Mouse (Mus musculus) forebrain, embryonic 12.5 days (tissue): ENCODE data around the gene Dusp12. TPM values are rescaled to one million over a fixed set of nuclear protein-coding genes. Genes with fewer than 3 reads are reported as not detected.

Experiments used
- ATAC-seq: fragments of 200-750 bp; cut with Nextera tagmentation; 2 replicates; pipeline ENCODE4 v1.8.0; 2017; ENCODE audit warnings: moderate TSS enrichment; ENCODE audit not compliant: low FRiP score
- H3K27ac ChIP-seq: fragments of 300-500 bp; sonication (generic); 2 replicates; pipeline ENCODE4 v1.5.1; 2016; ENCODE audit warnings: mild to moderate bottlenecking
- H3K27me3 ChIP-seq: fragments of 300-500 bp; sonication (generic); 2 replicates; pipeline ENCODE4 v1.6.1; 2016; ENCODE audit warnings: mild to moderate bottlenecking
- H3K36me3 ChIP-seq: fragments of 300-500 bp; sonication (generic); replicated peaks from 2 replicates; pipeline ENCODE4 v1.6.1; 2016; ENCODE audit warnings: mild to moderate bottlenecking
- H3K4me1 ChIP-seq: fragments of 300-500 bp; sonication (generic); 2 replicates; pipeline ENCODE4 v1.6.1; 2016
- H3K4me2 ChIP-seq: fragments of 300-500 bp; sonication (generic); 2 replicates; pipeline ENCODE4 v1.6.1; 2016; ENCODE audit warnings: mild to moderate bottlenecking, moderate library complexity
- H3K4me3 ChIP-seq: fragments of 300-500 bp; sonication (generic); replicated peaks from 2 replicates; pipeline ENCODE4 v1.5.1; 2016; ENCODE audit warnings: mild to moderate bottlenecking
- H3K9ac ChIP-seq: fragments of 300-500 bp; sonication (generic); 2 replicates; pipeline ENCODE4 v1.6.1; 2016; ENCODE audit warnings: mild to moderate bottlenecking
- H3K9me3 ChIP-seq: fragments of 300-500 bp; sonication (generic); 2 replicates; pipeline ENCODE4 v1.6.1; 2016
- WGBS: fragments of 180-500 bp; shearing (Covaris S2); methylation state at CpG from one replicate; pipeline ENCODE4 v1.1.7; 2016; 5-methylcytosine and 5-hydroxymethylcytosine counted together
- polyA plus RNA-seq: library from polyadenylated mRNA; unstranded; fragments of >200 nt; fragmentation: Nextera tagmentation; extraction: Ambion mirVana; gene quantifications from 2 replicates; pipeline ENCODE4 v1.2.1, GENCODE M21; 2016

Gene Dusp12
- polyA plus RNA-seq, 1 experiment from 2014 or later, result 33.3 TPM

DNA sequence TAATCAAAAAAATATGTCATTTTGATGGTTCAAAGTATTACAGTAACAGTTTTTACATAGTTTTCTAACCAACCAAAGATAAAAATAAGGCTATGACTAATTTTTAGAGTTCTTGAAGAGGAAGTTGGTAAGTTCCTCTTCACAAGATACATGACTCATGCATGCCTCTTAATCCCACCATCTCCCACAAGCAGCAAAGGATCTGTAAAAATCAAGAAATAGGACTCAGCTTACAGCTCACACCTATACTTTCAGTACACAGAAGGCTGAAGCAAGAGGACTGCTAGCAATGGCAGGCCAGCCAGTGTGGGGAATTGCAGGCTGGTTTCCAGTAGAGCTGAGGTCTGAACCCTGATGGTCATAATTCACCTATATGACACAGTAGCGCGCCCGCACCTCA lies 31.7 kb downstream of the Dusp12 start:
- no peak overlapping the region for H3K4me2 ChIP-seq
- H3K36me3 ChIP-seq, result 0 out of 2 replicates have a peak, but pooled peaks cover 5% of the 10 kb centered on the region
- no peak overlapping the region for H3K27ac ChIP-seq
- WGBS, result 95% methylated on average over 3 of the region's 3 CpGs
- H3K4me1 ChIP-seq, result no peaks in the 10 kb centered on the region
- no peak overlapping the region for H3K9ac ChIP-seq
- ATAC-seq, result no peak
- no peaks in the 10 kb centered on the region for H3K9me3 ChIP-seq
- H3K4me3 ChIP-seq, result no peak overlapping the region
- no peaks in the 10 kb centered on the region for H3K27me3 ChIP-seq

DNA sequence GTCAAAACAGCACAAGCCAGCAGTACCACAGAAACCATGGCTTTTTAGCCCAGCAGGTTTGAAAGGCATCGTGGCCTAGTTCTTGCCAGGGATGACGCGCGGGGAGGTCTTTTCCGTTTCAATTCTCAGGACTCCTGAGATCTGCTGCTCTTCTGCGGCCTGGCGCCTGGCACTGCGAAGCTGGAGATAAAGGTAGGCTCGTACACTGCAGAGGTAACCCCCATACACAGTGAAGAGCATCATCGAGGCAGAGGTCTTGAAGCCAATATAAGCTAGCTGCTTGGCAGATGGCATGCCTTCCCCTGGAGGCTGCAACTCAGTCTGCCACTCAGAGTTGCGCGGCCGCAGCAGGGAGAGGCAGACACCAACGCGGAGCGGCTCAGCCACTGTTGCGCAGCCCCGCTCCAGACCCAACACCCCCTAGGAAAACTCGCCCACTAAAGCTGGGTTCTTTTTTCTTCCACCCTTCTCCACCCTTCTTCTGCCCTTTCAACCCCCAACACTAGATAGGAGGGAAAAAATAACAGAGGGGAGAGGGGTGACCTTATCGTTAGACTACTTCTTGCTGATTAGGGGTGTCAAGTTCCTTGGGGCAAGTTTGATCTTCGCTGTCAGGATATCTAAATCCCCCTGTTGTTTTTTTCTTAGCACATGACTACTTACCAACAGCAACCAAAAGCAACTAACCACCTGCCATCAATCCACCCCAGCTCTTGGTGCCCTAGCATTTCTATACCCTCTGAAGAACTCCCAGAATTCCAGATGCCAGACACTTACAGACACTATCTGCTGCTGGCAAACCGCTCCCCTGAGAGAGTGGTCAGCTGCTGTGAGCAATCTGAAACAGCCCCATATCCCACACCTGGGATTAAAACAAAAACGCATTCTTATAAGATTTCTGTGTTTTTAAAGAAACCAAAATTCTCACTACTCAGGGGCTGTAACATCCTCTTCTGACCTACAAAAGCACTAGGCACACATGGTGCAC lies 34.4 kb downstream of the Dusp12 start:
- Histone ChIP-seq H3K9me3 (no peaks in the 10 kb centered on the region), H3K27ac (no peak overlapping the region), H3K9ac (no peak overlapping the region), H3K36me3 (0 out of 2 replicates have a peak, but pooled peaks cover 5% of the 10 kb centered on the region), H3K4me1 (no peaks in the 10 kb centered on the region), H3K4me2 (no peak overlapping the region), H3K4me3 (no peak overlapping the region), H3K27me3 (no peaks in the 10 kb centered on the region)
- 91% methylated on average over 23 of the region's 23 CpGs for WGBS
- ATAC-seq, result no peak

DNA sequence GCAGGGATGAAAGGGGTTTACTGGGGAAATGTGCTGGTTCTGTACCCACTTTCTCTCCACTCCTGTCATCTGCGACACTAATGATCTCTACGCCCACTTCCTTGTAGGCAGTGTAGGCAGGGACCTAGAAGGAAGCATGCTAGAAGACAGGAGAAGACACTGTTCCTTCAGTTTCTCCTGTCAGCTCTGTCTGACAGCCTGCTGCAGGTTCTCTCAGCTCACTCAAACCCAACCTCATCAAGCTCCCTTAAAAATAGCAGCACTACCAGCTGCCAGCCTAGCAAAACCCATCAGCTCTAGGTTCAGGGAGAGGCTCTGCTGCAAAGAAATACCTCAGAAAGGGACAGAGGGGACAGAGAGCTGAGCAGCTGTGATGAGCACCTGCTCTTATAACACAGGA lies 35.3 kb downstream of the Dusp12 start:
- no peaks in the 10 kb centered on the region for H3K4me1 ChIP-seq
- no peaks in the 10 kb centered on the region for H3K9me3 ChIP-seq
- 0 out of 2 replicates have a peak, but pooled peaks cover 5% of the 10 kb centered on the region for H3K36me3 ChIP-seq
- H3K9ac ChIP-seq, result no peak overlapping the region
- H3K4me2 ChIP-seq, result no peak overlapping the region
- ATAC-seq, result no peak
- 100% methylated on average over 2 of the region's 2 CpGs for WGBS
- H3K27ac ChIP-seq, result no peak overlapping the region
- no peak overlapping the region for H3K4me3 ChIP-seq
- no peaks in the 10 kb centered on the region for H3K27me3 ChIP-seq

DNA sequence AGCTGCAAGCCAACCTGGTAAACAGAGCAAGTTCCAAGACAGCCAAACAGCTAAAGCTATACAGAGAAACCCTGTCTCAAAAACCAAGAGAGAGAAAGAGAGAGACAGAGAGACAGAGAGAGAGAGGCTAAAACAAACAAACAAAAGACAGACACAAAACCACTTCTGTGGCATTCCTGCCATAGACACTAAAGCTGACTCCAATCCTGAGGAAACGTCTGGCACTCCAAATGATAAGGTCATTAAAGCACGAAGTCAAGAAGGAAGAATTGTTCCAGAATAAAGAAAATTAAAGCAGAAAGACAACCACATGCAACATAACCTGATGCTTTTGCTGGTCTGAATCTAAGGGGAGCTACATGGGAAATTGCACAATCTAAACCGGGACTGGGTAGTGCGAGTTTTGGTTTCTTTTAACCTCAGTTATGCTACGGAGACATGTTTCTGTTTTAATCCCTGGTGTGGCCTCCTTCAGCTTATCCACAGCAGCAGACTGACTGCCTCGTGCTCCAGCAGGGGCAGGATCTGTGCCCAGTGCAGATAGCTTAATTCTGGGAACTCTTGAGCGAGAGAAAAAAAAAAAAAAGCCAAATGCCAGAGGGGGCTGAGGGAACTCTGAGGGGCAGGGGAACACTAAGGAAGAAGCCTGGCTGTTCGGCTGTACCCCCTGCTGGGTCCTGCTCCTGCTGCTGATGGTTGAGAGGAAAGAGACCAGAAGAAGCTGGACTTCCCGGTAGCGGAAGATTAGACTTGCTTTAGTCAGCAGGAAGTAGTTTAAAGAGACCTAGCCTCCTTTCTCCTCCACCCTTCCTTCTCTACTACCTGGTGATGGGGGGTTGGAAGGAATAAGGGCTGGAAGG lies 39.7 kb downstream of the Dusp12 start:
- 53% methylated on average over 10 of the region's 10 CpGs for WGBS
- H3K27me3 ChIP-seq, result no peaks in the 10 kb centered on the region
- no peaks in the 10 kb centered on the region for H3K9me3 ChIP-seq
- H3K9ac ChIP-seq, result no peak overlapping the region
- H3K27ac ChIP-seq, result no peak overlapping the region
- H3K4me1 ChIP-seq, result no peaks in the 10 kb centered on the region
- H3K4me3 ChIP-seq, result no peak overlapping the region
- ATAC-seq, result no peak
- H3K36me3 ChIP-seq, result 0 out of 2 replicates have a peak, but pooled peaks cover 2% of the 10 kb centered on the region
- H3K4me2 ChIP-seq, result no peak overlapping the region

DNA sequence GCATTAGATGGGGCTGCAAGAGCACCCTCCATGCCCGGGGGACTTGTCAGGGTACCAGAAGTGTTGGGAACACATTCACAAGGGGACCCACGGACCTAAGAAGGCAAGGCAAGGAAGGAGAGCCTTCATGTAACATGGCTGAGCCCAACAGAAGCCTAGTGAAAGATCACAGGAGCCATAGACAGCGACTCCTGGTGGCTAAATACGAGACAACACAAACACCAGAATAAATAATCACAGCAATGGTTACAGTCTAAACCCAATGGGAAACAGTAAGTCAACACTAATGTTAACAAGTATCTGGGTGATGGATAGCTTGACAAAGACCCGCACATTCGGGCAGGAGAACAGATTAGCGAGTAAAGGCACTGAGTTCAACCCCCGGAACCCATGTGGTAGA lies 41.0 kb downstream of the Dusp12 start:
- no peak overlapping the region for H3K4me3 ChIP-seq
- WGBS, result 50% methylated on average over 8 of the region's 8 CpGs
- H3K9ac ChIP-seq, result no peak overlapping the region
- H3K9me3 ChIP-seq, result no peaks in the 10 kb centered on the region
- H3K4me1 ChIP-seq, result no peaks in the 10 kb centered on the region
- ATAC-seq, result no peak
- H3K27ac ChIP-seq, result no peak overlapping the region
- H3K4me2 ChIP-seq, result no peak overlapping the region
- peaks cover 4% of the 10 kb centered on the region; the same call in 1 of the 2 replicates for H3K36me3 ChIP-seq
- H3K27me3 ChIP-seq, result no peaks in the 10 kb centered on the region

DNA sequence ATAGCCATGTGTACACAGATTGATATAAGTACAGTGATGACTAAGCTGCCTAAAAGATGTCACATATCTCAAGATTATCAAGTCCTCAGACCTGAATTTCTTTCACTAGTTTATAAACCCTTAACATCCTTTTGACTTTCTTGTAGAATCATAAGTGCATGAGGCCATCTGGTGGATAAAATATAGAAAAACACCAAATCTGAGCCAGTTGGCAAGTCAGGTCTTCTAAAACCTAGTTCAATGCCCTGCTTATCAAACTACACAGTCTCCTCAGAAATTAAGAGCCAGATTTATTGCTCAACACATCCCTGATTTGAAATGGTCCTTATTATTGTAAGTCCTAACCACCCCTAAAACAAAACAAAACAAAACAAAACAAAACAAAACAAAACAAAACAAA lies 45.7 kb downstream of the Dusp12 start:
- Histone ChIP-seq H3K27ac (no peak overlapping the region), H3K4me1 (no peaks in the 10 kb centered on the region), H3K36me3 (peaks cover 6% of the 10 kb centered on the region; the same call in 1 of the 2 replicates), H3K27me3 (no peaks in the 10 kb centered on the region), H3K4me2 (no peak overlapping the region), H3K9me3 (no peaks in the 10 kb centered on the region), H3K9ac (no peak overlapping the region), H3K4me3 (no peak overlapping the region)
- no peak for ATAC-seq

DNA sequence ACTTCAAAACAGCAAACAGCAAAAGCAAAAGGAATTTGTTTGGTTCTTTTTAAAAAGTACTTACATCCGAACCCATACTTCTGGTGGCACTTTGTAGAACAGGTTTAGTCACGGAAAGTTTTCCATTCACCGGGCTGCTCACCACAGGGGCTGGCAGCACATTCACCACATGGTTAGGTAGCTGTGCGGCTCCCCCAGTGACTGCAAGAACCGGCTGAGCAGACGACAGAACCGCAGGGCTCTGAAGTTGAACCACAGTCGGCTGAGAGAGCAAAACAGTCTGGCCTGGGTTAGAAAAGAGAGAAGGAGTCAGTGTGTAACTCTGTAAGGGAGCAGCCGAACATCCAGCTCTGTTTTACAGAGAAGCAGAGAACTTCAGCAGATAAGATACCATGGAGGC lies 50.6 kb downstream of the Dusp12 start:
- Histone ChIP-seq H3K9me3 (no peaks in the 10 kb centered on the region), H3K9ac (no peak overlapping the region), H3K4me3 (no peak overlapping the region), H3K36me3 (0 out of 2 replicates have a peak, but pooled peaks cover 2% of the 10 kb centered on the region), H3K27me3 (no peaks in the 10 kb centered on the region), H3K27ac (no peak overlapping the region), H3K4me1 (no peaks in the 10 kb centered on the region), H3K4me2 (no peak overlapping the region)
- 80% methylated on average over 9 of the region's 9 CpGs for WGBS
- no peak for ATAC-seq

DNA sequence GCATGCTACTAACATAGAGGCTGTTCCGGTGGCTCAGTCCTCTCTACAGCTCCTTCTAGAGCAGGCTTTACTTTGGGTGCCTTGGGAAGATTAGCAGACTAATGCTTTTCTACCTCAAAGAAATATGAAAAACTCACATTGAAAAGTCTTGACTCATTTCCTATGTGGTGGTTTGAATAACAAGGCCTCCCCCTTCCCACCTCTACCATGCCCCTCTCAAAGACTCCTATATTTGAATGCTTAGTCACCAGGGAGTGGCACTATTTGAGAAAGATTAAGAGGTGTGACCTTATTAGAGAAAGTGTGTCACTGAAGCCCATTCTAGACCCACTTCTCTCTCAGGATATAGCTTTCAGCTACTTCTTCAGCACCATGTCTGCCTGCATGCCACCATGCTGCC lies 55.6 kb downstream of the Dusp12 start:
- WGBS, result 97% methylated on average over 1 of the region's 1 CpGs

DNA sequence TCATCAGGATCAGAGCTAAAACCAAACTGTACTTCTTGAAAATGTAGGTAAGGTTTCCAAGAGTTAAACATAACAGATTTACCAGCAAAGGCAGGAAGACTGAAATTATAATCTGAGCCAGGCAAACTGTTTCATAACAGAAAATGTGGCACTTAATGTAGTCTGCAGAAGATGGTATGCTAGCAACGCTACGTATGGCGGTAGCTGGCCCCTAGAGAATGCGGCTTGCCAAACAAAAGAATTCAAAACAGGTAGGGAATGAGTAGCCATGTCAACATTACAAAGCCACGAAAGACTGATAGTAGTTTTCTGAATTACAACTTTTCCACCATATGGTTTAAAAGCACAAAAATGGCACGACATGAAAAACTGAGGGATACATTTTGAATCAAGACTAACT lies 56.0 kb downstream of the Dusp12 start:
- Histone ChIP-seq H3K4me2 (no peak overlapping the region), H3K4me1 (no peaks in the 10 kb centered on the region), H3K9ac (no peak overlapping the region), H3K36me3 (no peaks in the 10 kb centered on the region), H3K9me3 (no peaks in the 10 kb centered on the region), H3K27me3 (no peaks in the 10 kb centered on the region), H3K4me3 (no peak overlapping the region), H3K27ac (no peak overlapping the region)
- ATAC-seq, result no peak
- WGBS, result 90% methylated on average over 6 of the region's 6 CpGs

More for the DNA sequence above, 55.6 kb downstream of the Dusp12 start:
- H3K4me2 ChIP-seq, result no peak overlapping the region
- no peak for ATAC-seq
- H3K9ac ChIP-seq, result no peak overlapping the region
- H3K27ac ChIP-seq, result no peak overlapping the region
- H3K27me3 ChIP-seq, result no peaks in the 10 kb centered on the region
- H3K4me1 ChIP-seq, result no peaks in the 10 kb centered on the region
- no peak overlapping the region for H3K4me3 ChIP-seq
- no peaks in the 10 kb centered on the region for H3K36me3 ChIP-seq
- no peaks in the 10 kb centered on the region for H3K9me3 ChIP-seq

Other genes with a start within 250 kb of the Dusp12 start
- 6.1 and 6.5 TPM in 2 replicates for gene Olfml2b, start 241.0 kb downstream of the Dusp12 start, polyA plus RNA-seq
- 8.7 and 8.9 TPM in 2 replicates for gene Atf6, start 17.8 kb downstream of the Dusp12 start, polyA plus RNA-seq
- not detected in 2 replicates for gene Gm26620, start 475 bp downstream of the Dusp12 start, polyA plus RNA-seq
- not detected in 2 replicates for gene Fcrlb, start 27.4 kb upstream of the Dusp12 start, polyA plus RNA-seq
- gene Fcrla, start 42.0 kb upstream of the Dusp12 start, polyA plus RNA-seq, result not detected in 2 replicates
- gene Fcgr2b, start 91.0 kb upstream of the Dusp12 start, polyA plus RNA-seq, result 0.24 TPM in 1 of 2 replicates, not detected in the other
- gene Fcgr4, start 133.4 kb upstream of the Dusp12 start, polyA plus RNA-seq, result 0.26 and 0.31 TPM in 2 replicates
- 4.8 and 4.9 TPM in 2 replicates for gene Fcgr3, start 179.4 kb upstream of the Dusp12 start, polyA plus RNA-seq
- gene Cfap126, start 228.4 kb upstream of the Dusp12 start, polyA plus RNA-seq, result 3.9 and 5.2 TPM in 2 replicates